Mouse (Mus musculus) bone marrow, adult 2 months (tissue): ENCODE measurements around the gene Slc22a14.

ENCODE experiments used
- CTCF ChIP-seq: fragments of 200-500 bp; IDR thresholded peaks from 2 replicates; pipeline ENCODE4 v1.5.1; 2011; ENCODE audit warnings: low read length, control low read depth; ENCODE audit not compliant: control insufficient read depth, insufficient read depth
- POLR2A ChIP-seq: fragments of 200-500 bp; IDR thresholded peaks from 2 replicates; pipeline ENCODE4 v1.6.1; 2011; ENCODE audit warnings: low read depth, mild to moderate bottlenecking, control low read depth, low read length, borderline replicate concordance; ENCODE audit not compliant: control insufficient read depth

- TF ChIP-seq CTCF (no peak), POLR2A (no peak)
Measured at GRCm38 (mm10) chr9:119258128-119258527, 107.2 kb downstream of the Slc22a14 start.
